Mouse (Mus musculus) heart, embryonic 10.5 days (tissue): ENCODE data around the gene Vwa8. TPM values are rescaled to one million over a fixed set of nuclear protein-coding genes. Genes with fewer than 3 reads are reported as not detected.

Experiments
- DNase-seq: peaks from one replicate; pipeline ENCODE4 v3.0.0-alpha.2; 2017; ENCODE audit warnings: low spot score
- H3K27ac ChIP-seq: fragments of 300-500 bp; sonication (generic); 2 replicates; pipeline ENCODE4 v1.5.1; 2016; ENCODE audit warnings: mild to moderate bottlenecking
- H3K27me3 ChIP-seq: fragments of 300-500 bp; sonication (generic); 2 replicates; pipeline ENCODE4 v1.6.1; 2016; ENCODE audit warnings: mild to moderate bottlenecking; ENCODE audit not compliant: poor library complexity, insufficient read depth, severe bottlenecking
- H3K36me3 ChIP-seq: fragments of 300-500 bp; sonication (generic); 2 replicates; pipeline ENCODE4 v1.6.1; 2016; ENCODE audit warnings: mild to moderate bottlenecking, moderate library complexity
- H3K4me1 ChIP-seq: fragments of 300-500 bp; sonication (generic); 2 replicates; pipeline ENCODE4 v1.6.1; 2016; ENCODE audit warnings: mild to moderate bottlenecking
- H3K4me3 ChIP-seq: fragments of 300-500 bp; sonication (generic); 2 replicates; pipeline ENCODE4 v1.5.1; 2016; ENCODE audit warnings: mild to moderate bottlenecking, moderate library complexity
- H3K9me3 ChIP-seq: fragments of 300-500 bp; sonication (generic); 2 replicates; pipeline ENCODE4 v1.6.1; 2016; ENCODE audit warnings: mild to moderate bottlenecking, moderate library complexity
- WGBS: fragments of 180-500 bp; shearing (Covaris S2); methylation state at CpG from one replicate; pipeline ENCODE4 v1.1.7; 2016; 5-methylcytosine and 5-hydroxymethylcytosine counted together
- polyA plus RNA-seq: library from polyadenylated mRNA; unstranded; fragments of >200 nt; fragmentation: Nextera tagmentation; extraction: Ambion mirVana; gene quantifications from 2 replicates; pipeline ENCODE4 v1.2.1, GENCODE M21; 2016

The Vwa8 gene
- polyA plus RNA-seq, 1 experiment from 2014 or later, result 12.1 TPM

GRCm38 (mm10) chr14:79162678-79163077, 313.8 kb downstream of the Vwa8 start:
- Histone ChIP-seq H3K27me3 (no peaks in the 10 kb centered on the region; the same call in 1 of the 2 replicates), H3K9me3 (no peaks in the 10 kb centered on the region), H3K4me3 (no peak overlapping the region), H3K4me1 (peaks cover 3% of the 10 kb centered on the region), H3K27ac (no peak overlapping the region), H3K36me3 (0 out of 2 replicates have a peak, but pooled peaks cover 2% of the 10 kb centered on the region)
- WGBS, result 77% methylated on average over 9 of the region's 9 CpGs
- DNase-seq, result no peak

DNA sequence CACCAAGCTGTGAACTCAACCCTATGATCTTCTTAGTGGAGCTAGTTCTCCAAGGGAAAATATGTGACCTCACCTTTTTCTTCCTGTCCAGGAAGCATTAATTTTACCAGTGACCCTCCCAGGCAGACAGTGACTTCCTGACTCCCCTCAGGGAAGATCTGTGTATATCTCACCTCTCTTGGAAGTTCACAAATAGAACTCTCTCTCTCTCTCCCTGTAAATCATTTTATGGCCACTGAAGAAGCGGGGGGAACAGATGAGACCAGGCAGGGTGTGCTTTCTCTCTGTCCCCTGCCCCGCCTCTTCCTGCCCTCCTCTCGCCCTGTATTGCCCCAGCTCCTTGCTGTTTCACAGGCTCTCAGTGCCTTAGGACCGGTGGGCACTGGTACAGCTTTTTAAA, 315.5 kb downstream of the Vwa8 start:
- WGBS, result 78% methylated on average over 4 of the region's 4 CpGs
- H3K9me3 ChIP-seq, result no peaks in the 10 kb centered on the region
- no peak overlapping the region for H3K4me3 ChIP-seq
- H3K27me3 ChIP-seq, result no peaks in the 10 kb centered on the region; the same call in 1 of the 2 replicates
- no peak overlapping the region for H3K27ac ChIP-seq
- DNase-seq, result no peak
- 0 out of 2 replicates have a peak, but pooled peaks cover 2% of the 10 kb centered on the region for H3K36me3 ChIP-seq
- no peaks in the 10 kb centered on the region for H3K4me1 ChIP-seq

- WGBS, result 93% methylated on average over 2 of the region's 2 CpGs
- H3K9me3 ChIP-seq, result no peaks in the 10 kb centered on the region
- 0 out of 2 replicates have a peak, but pooled peaks cover 2% of the 10 kb centered on the region for H3K36me3 ChIP-seq
- DNase-seq, result no peak
- H3K27me3 ChIP-seq, result no peaks in the 10 kb centered on the region; the same call in 1 of the 2 replicates
- no peak overlapping the region for H3K4me3 ChIP-seq
- H3K27ac ChIP-seq, result no peak overlapping the region
- H3K4me1 ChIP-seq, result no peaks in the 10 kb centered on the region
Observed at GRCm38 (mm10) chr14:79164925-79165324, 316.1 kb downstream of the Vwa8 start.

DNA sequence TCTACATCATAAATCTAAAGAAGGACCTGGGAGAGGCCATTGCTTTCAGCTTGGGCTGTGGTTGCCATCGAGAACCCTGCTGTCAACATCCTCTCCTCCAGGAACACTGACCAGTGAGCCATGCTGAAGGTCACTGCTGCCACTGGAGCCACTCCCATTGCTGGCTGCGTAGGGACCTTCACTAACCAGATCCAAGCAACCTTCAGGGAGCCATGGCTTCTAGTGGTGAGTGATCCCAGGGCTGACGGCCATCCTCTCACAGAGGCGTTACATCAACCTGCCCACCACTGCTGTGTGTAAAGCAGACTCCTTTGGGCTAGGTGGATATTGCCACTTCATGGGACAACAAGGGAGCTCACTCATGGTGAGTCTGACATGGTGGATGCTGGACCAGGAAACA, 325.7 kb downstream of the Vwa8 start:
- Histone ChIP-seq H3K27me3 (no peaks in the 10 kb centered on the region), H3K4me3 (no peak overlapping the region), H3K27ac (no peak overlapping the region), H3K36me3 (peaks cover 13% of the 10 kb centered on the region; the same call in 1 of the 2 replicates), H3K9me3 (no peaks in the 10 kb centered on the region), H3K4me1 (no peaks in the 10 kb centered on the region)
- DNase-seq, result peak; percentile 68
- 82% methylated on average over 4 of the region's 4 CpGs for WGBS

GRCm38 (mm10) chr14:79177754-79178153, 328.9 kb downstream of the Vwa8 start:
- Histone ChIP-seq H3K9me3 (no peaks in the 10 kb centered on the region), H3K4me3 (no peak overlapping the region), H3K36me3 (peaks cover 13% of the 10 kb centered on the region; the same call in 1 of the 2 replicates), H3K27ac (no peak overlapping the region), H3K4me1 (peaks cover 1% of the 10 kb centered on the region; the same call in 1 of the 2 replicates), H3K27me3 (no peaks in the 10 kb centered on the region)
- WGBS, result 76% methylated on average over 7 of the region's 7 CpGs
- no peak for DNase-seq

GRCm38 (mm10) chr14:79178247-79178646, 329.4 kb downstream of the Vwa8 start:
- Histone ChIP-seq H3K27me3 (no peaks in the 10 kb centered on the region), H3K27ac (no peak overlapping the region), H3K4me3 (no peak overlapping the region), H3K4me1 (peaks cover 3% of the 10 kb centered on the region; the same call in 1 of the 2 replicates), H3K36me3 (peaks cover 13% of the 10 kb centered on the region; the same call in 1 of the 2 replicates), H3K9me3 (no peaks in the 10 kb centered on the region)
- DNase-seq, result no peak
- WGBS, result 83% methylated on average over 9 of the region's 9 CpGs

- 0 out of 2 replicates have a peak overlapping the region, but pooled peaks have one; percentile 42 for H3K27ac ChIP-seq
- WGBS, result 68% methylated on average over 12 of the region's 12 CpGs
Observed at GRCm38 (mm10) chr14:79180078-79180730, 331.4 kb downstream of the Vwa8 start.

DNA sequence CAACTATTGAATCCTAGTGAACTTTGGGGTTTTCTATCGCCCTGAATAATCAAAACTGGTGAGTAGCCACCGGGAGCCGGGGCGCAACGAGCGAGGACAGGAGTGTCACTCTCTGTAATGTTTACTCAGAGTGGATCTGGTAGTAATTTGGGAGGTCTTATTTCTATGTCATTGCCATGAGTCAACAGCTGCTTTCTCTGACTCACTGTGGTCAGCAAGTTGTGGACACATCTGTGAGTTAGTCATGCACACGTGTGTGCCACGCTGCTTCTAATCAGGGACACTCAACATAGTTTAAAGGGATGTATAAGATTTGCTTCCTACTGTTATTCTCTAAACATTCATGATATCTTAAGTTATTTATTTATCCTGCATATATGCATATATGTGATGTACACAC, 332.9 kb downstream of the Vwa8 start:
- H3K27ac ChIP-seq, result no peak overlapping the region
- 86% methylated on average over 8 of the region's 8 CpGs for WGBS
- no peak overlapping the region for H3K4me3 ChIP-seq
- peaks cover 5% of the 10 kb centered on the region; the same call in 1 of the 2 replicates for H3K4me1 ChIP-seq
- peaks cover 4% of the 10 kb centered on the region; the same call in 1 of the 2 replicates for H3K9me3 ChIP-seq
- DNase-seq, result no peak
- H3K36me3 ChIP-seq, result peaks cover 3% of the 10 kb centered on the region; the same call in 1 of the 2 replicates
- H3K27me3 ChIP-seq, result no peaks in the 10 kb centered on the region

More at GRCm38 (mm10) chr14:79180078-79180730, 331.4 kb downstream of the Vwa8 start:
- Histone ChIP-seq H3K27me3 (no peaks in the 10 kb centered on the region), H3K4me3 (no peak overlapping the region), H3K36me3 (peaks cover 5% of the 10 kb centered on the region; the same call in 1 of the 2 replicates), H3K9me3 (no peaks in the 10 kb centered on the region), H3K4me1 (peaks cover 4% of the 10 kb centered on the region; the same call in 1 of the 2 replicates)
- no peak for DNase-seq

DNA sequence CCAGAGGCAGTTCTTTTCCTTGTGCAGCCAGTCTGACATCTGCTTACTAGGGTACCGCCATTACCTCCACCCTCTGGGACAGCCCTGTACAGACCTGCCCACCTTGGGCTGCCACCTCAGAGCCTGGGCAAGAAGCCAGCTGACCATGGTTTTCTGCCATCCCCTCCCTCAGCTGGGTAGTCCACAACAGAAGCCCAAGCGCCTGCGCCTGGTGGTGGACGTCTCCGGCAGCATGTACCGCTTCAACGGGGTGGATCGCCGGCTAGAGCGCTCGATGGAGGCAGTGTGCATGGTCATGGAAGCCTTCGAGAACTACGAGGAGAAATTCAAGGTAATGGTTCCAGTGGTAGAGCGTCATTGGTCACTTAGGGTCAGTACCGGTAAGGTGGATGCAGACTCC, 333.9 kb downstream of the Vwa8 start:
- Histone ChIP-seq H3K36me3 (peaks cover 3% of the 10 kb centered on the region; the same call in 1 of the 2 replicates), H3K27ac (no peak overlapping the region), H3K4me3 (no peak overlapping the region), H3K4me1 (peaks cover 5% of the 10 kb centered on the region; the same call in 1 of the 2 replicates), H3K9me3 (peaks cover 4% of the 10 kb centered on the region; the same call in 1 of the 2 replicates), H3K27me3 (no peaks in the 10 kb centered on the region)
- no peak for DNase-seq
- WGBS, result 93% methylated on average over 15 of the region's 15 CpGs

DNA sequence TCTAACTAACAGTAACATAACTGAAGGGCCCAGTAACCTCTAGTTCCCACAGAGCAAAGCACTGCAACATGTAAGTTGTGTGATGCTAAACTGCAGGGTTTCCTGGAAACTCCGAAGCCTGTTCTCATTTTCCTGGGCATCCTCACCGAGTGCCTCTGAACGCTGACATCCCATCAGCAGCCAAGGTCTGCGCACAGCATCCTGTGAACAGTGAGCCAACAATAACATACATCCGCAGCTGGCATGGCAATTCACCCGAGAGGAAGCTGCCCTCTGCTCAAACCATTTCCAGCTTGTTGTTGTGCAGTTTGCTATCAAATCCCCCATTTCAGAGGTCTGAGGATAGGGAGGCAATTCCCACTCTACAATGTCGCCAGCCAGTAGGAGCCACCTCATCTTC, 334.4 kb downstream of the Vwa8 start:
- 72% methylated on average over 7 of the region's 7 CpGs for WGBS
- H3K9me3 ChIP-seq, result peaks cover 4% of the 10 kb centered on the region; the same call in 1 of the 2 replicates
- peaks cover 5% of the 10 kb centered on the region; the same call in 1 of the 2 replicates for H3K4me1 ChIP-seq
- peaks cover 3% of the 10 kb centered on the region; the same call in 1 of the 2 replicates for H3K36me3 ChIP-seq
- no peak overlapping the region for H3K27ac ChIP-seq
- H3K4me3 ChIP-seq, result no peak overlapping the region
- H3K27me3 ChIP-seq, result no peaks in the 10 kb centered on the region
- DNase-seq, result no peak

DNA sequence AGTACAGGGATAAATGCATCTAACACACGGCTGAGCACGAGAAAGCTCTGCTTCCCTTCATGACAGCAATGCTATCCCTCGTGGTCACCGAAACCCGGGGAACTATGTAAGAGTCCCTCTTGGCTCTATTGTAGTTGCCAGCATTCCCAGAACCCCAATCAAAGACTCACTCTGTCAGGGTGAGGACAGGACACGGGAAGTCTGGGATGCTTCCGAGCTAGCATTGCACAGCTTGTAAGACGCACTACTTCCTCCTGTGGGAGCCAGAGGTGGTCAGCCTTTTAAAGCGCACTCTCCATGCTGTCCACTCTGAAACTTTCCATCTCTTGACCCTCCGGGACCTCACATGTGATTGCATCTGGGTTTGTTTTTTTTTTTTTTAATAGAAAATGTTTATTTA, 335.2 kb downstream of the Vwa8 start:
- no peak for DNase-seq
- WGBS, result 80% methylated on average over 10 of the region's 10 CpGs
- Histone ChIP-seq H3K36me3 (peaks cover 3% of the 10 kb centered on the region; the same call in 1 of the 2 replicates), H3K9me3 (peaks cover 4% of the 10 kb centered on the region; the same call in 1 of the 2 replicates), H3K4me1 (peaks cover 5% of the 10 kb centered on the region; the same call in 1 of the 2 replicates), H3K27ac (no peak overlapping the region), H3K27me3 (no peaks in the 10 kb centered on the region), H3K4me3 (no peak overlapping the region)

GRCm38 (mm10) chr14:79185018-79185685, 336.3 kb downstream of the Vwa8 start:
- no peak overlapping the region for H3K27ac ChIP-seq
- no peak overlapping the region for H3K4me3 ChIP-seq
- H3K9me3 ChIP-seq, result peaks cover 4% of the 10 kb centered on the region; the same call in 1 of the 2 replicates
- WGBS, result 80% methylated on average over 11 of the region's 11 CpGs
- H3K4me1 ChIP-seq, result peaks cover 5% of the 10 kb centered on the region; the same call in 1 of the 2 replicates
- peaks cover 3% of the 10 kb centered on the region; the same call in 1 of the 2 replicates for H3K36me3 ChIP-seq
- DNase-seq, result no peak
- no peaks in the 10 kb centered on the region for H3K27me3 ChIP-seq
